Mouse (Mus musculus) heart, adult 2 months (tissue): ENCODE results near the gene Gm3045.

Experiments
- CTCF ChIP-seq: fragments of 200-600 bp; IDR thresholded peaks from 2 replicates; pipeline ENCODE4 v1.8.1; 2022; ENCODE audit warnings: antibody characterized with exemption, mild to moderate bottlenecking, moderate library complexity
- EP300 ChIP-seq: fragments of 200-500 bp; IDR thresholded peaks from 2 replicates; pipeline ENCODE4 v1.6.1; 2011; ENCODE audit warnings: low read depth, low read length, control low read depth; ENCODE audit not compliant: insufficient read depth
- POLR2A ChIP-seq: fragments of 200-500 bp; IDR thresholded peaks from 2 replicates; pipeline ENCODE4 v1.6.1; 2011; ENCODE audit warnings: mild to moderate bottlenecking, low read depth, low read length, control low read depth; ENCODE audit not compliant: insufficient read depth

GRCm38 (mm10) chr13:56449239-56450030 lies 23.0 kb downstream of the Gm3045 start:
- TF ChIP-seq CTCF = no peak
- no peak for TF ChIP-seq POLR2A
- no peak for TF ChIP-seq EP300
